Mouse (Mus musculus): ENCODE results near the gene Vti1a. TPM values are rescaled to one million over a fixed set of nuclear protein-coding genes. Genes with fewer than 3 reads are reported as not detected.

Vti1a gene
- total and polyA plus RNA-seq, 2 experiments from 2014 or later, result 6.6 to 12.5 TPM

- Histone ChIP-seq H3K27me3 (ENCODE audit: control insufficient read depth, insufficient read depth, low read length) (no peaks in the 10 kb centered on the region; the same call in 1 of the 2 replicates), H3K9ac (replicated peaks; ENCODE audit: low read depth, low read length) (no peak overlapping the region), H3K36me3 (replicated peaks; ENCODE audit: control insufficient read depth, insufficient read depth, low read length) (no peaks in the 10 kb centered on the region), H3K27ac (ENCODE audit: low read depth) (peak overlapping the region; percentile 21; the same call in 1 of the 2 replicates), H3K4me3 (ENCODE audit: low read depth, low read length) (no peak overlapping the region), H3K9me3 (replicated peaks; ENCODE audit: control insufficient read depth, low read length) (no peaks in the 10 kb centered on the region), H3K4me2 (ENCODE audit: low read depth, low read length) (peak overlapping the region; percentile 17; the same call in 1 of the 2 replicates), H3K4me1 (ENCODE audit: control insufficient read depth, insufficient read depth) (peaks cover 27% of the 10 kb centered on the region)
- TF ChIP-seq EP300 (IDR thresholded peaks at IDR 0.05; ENCODE audit: low read depth), result no peak
- TF ChIP-seq CTCF (IDR thresholded peaks at IDR 0.05; ENCODE audit: low read depth), result no peak
- DNase-seq (ENCODE audit: low spot score), result no peak
- WGBS, result 34% methylated on average over 9 of the region's 9 CpGs
- peak; percentile 37; the same call in 1 of the 2 replicates for ATAC-seq (ENCODE audit: insufficient read depth, low read depth)
Observed at GRCm38 (mm10) chr19:55595945-55596649, 280.0 kb downstream of the Vti1a start.

GRCm38 (mm10) chr19:55596804-55597203 lies 280.7 kb downstream of the Vti1a start:
- H3K27ac ChIP-seq (ENCODE audit: low read depth), result peak overlapping the region; percentile 21; the same call in 1 of the 2 replicates
- no peaks in the 10 kb centered on the region; the same call in 1 of the 2 replicates for H3K27me3 ChIP-seq (ENCODE audit: control insufficient read depth, insufficient read depth, low read length)
- no peak overlapping the region for H3K4me3 ChIP-seq (ENCODE audit: low read depth, low read length)
- peaks cover 31% of the 10 kb centered on the region for H3K4me1 ChIP-seq (ENCODE audit: control insufficient read depth, insufficient read depth)
- peak; percentile 42 for DNase-seq (ENCODE audit: low spot score)
- TF ChIP-seq CTCF (IDR thresholded peaks at IDR 0.05; ENCODE audit: low read depth), result no peak
- TF ChIP-seq EP300 (IDR thresholded peaks at IDR 0.05; ENCODE audit: low read depth), result no peak
- H3K36me3 ChIP-seq (replicated peaks; ENCODE audit: control insufficient read depth, insufficient read depth, low read length), result no peaks in the 10 kb centered on the region
- no peak overlapping the region for H3K9ac ChIP-seq (replicated peaks; ENCODE audit: low read depth, low read length)
- H3K9me3 ChIP-seq (replicated peaks; ENCODE audit: control insufficient read depth, low read length), result no peaks in the 10 kb centered on the region
- peak overlapping the region; percentile 17; the same call in 1 of the 2 replicates for H3K4me2 ChIP-seq (ENCODE audit: low read depth, low read length)
- WGBS, result 29% methylated on average over 6 of the region's 6 CpGs
- ATAC-seq (ENCODE audit: insufficient read depth, low read depth), result 0 out of 2 replicates have a peak, but pooled peaks have one; percentile 27

GRCm38 (mm10) chr19:55597296-55597695 lies 281.2 kb downstream of the Vti1a start:
- no peak for ATAC-seq (ENCODE audit: insufficient read depth, low read depth)
- H3K9ac ChIP-seq (replicated peaks; ENCODE audit: low read depth, low read length), result no peak overlapping the region
- WGBS, result 39% methylated on average over 2 of the region's 2 CpGs
- H3K4me1 ChIP-seq (ENCODE audit: control insufficient read depth, insufficient read depth), result peaks cover 31% of the 10 kb centered on the region
- no peak for TF ChIP-seq EP300 (IDR thresholded peaks at IDR 0.05; ENCODE audit: low read depth)
- TF ChIP-seq CTCF (IDR thresholded peaks at IDR 0.05; ENCODE audit: low read depth), result no peak
- no peak overlapping the region for H3K27ac ChIP-seq (ENCODE audit: low read depth)
- H3K36me3 ChIP-seq (replicated peaks; ENCODE audit: control insufficient read depth, insufficient read depth, low read length), result no peaks in the 10 kb centered on the region
- no peaks in the 10 kb centered on the region for H3K9me3 ChIP-seq (replicated peaks; ENCODE audit: control insufficient read depth, low read length)
- H3K4me3 ChIP-seq (ENCODE audit: low read depth, low read length), result no peak overlapping the region
- H3K4me2 ChIP-seq (ENCODE audit: low read depth, low read length), result no peak overlapping the region; the same call in 1 of the 2 replicates
- DNase-seq (ENCODE audit: low spot score), result no peak
- no peaks in the 10 kb centered on the region; the same call in 1 of the 2 replicates for H3K27me3 ChIP-seq (ENCODE audit: control insufficient read depth, insufficient read depth, low read length)

- DNase-seq (ENCODE audit: low spot score) (no peak), ATAC-seq (ENCODE audit: insufficient read depth, low read depth) (no peak)
- TF ChIP-seq CTCF (IDR thresholded peaks at IDR 0.05; ENCODE audit: low read depth), result no peak
- no peak for TF ChIP-seq EP300 (IDR thresholded peaks at IDR 0.05; ENCODE audit: low read depth)
- Histone ChIP-seq H3K27ac (ENCODE audit: low read depth) (no peak overlapping the region), H3K4me3 (ENCODE audit: low read depth, low read length) (no peak overlapping the region), H3K27me3 (ENCODE audit: control insufficient read depth, insufficient read depth, low read length) (no peaks in the 10 kb centered on the region; the same call in 1 of the 2 replicates), H3K9ac (replicated peaks; ENCODE audit: low read depth, low read length) (no peak overlapping the region), H3K4me1 (ENCODE audit: control insufficient read depth, insufficient read depth) (peaks cover 31% of the 10 kb centered on the region), H3K36me3 (replicated peaks; ENCODE audit: control insufficient read depth, insufficient read depth, low read length) (no peaks in the 10 kb centered on the region), H3K9me3 (replicated peaks; ENCODE audit: control insufficient read depth, low read length) (no peaks in the 10 kb centered on the region), H3K4me2 (ENCODE audit: low read depth, low read length) (no peak overlapping the region)
- 79% methylated on average over 12 of the region's 12 CpGs for WGBS
Observed at GRCm38 (mm10) chr19:55597951-55598350, 281.9 kb downstream of the Vti1a start.

GRCm38 (mm10) chr19:55599124-55599523 lies 283.0 kb downstream of the Vti1a start:
- peaks cover 31% of the 10 kb centered on the region for H3K4me1 ChIP-seq (ENCODE audit: control insufficient read depth, insufficient read depth)

More at GRCm38 (mm10) chr19:55599124-55599523, 283.0 kb downstream of the Vti1a start:
- ATAC-seq (ENCODE audit: insufficient read depth, low read depth), result no peak
- no peak overlapping the region for H3K9ac ChIP-seq (replicated peaks; ENCODE audit: low read depth, low read length)
- no peaks in the 10 kb centered on the region; the same call in 1 of the 2 replicates for H3K27me3 ChIP-seq (ENCODE audit: control insufficient read depth, insufficient read depth, low read length)
- H3K36me3 ChIP-seq (replicated peaks; ENCODE audit: control insufficient read depth, insufficient read depth, low read length), result no peaks in the 10 kb centered on the region
- 69% methylated on average over 6 of the region's 6 CpGs for WGBS
- H3K4me3 ChIP-seq (ENCODE audit: low read depth, low read length), result no peak overlapping the region
- H3K9me3 ChIP-seq (replicated peaks; ENCODE audit: control insufficient read depth, low read length), result no peaks in the 10 kb centered on the region
- H3K4me2 ChIP-seq (ENCODE audit: low read depth, low read length), result no peak overlapping the region
- TF ChIP-seq EP300 (IDR thresholded peaks at IDR 0.05; ENCODE audit: low read depth) (no peak), CTCF (IDR thresholded peaks at IDR 0.05; ENCODE audit: low read depth) (no peak)
- no peak overlapping the region for H3K27ac ChIP-seq (ENCODE audit: low read depth)
- no peak for DNase-seq (ENCODE audit: low spot score)
